Mouse (Mus musculus) B cell, adult (primary cell): ENCODE results near the gene Olfr521. TPM values are rescaled to one million over a fixed set of nuclear protein-coding genes. Genes with fewer than 3 reads are reported as not detected.

ENCODE experiments used
- total RNA-seq: library from RNA; stranded (reverse); gene quantifications from 4 replicates; pipeline ENCODE4 v1.2.4, GENCODE M21; 2023; ENCODE audit not compliant: inconsistent age

Olfr521 gene
- total RNA-seq = not detected in 4 replicates

DNA sequence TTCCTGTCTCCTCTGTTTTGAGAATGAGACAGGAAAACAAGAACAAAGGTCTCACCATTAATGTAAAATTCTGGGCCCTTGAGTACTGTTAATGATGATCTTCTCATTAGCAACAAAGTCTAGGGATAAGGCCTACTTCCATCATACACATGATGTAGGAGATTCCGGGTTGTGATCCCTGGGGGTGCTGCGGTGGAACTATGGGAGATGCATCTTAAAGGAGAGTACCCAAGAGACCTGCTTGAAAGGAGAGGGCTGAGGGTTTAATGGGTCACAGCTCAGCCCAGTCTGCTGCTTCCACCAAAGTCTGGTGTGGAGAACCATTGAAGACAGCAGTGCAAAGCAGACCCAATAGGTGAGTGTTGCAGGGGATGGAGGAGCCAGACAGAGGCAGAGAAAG lies at the start of gene Olfr521:
Gene Olfr521, plus strand, starts transcription at position 301 of the 400 bp plus-strand sequence.

DNA sequence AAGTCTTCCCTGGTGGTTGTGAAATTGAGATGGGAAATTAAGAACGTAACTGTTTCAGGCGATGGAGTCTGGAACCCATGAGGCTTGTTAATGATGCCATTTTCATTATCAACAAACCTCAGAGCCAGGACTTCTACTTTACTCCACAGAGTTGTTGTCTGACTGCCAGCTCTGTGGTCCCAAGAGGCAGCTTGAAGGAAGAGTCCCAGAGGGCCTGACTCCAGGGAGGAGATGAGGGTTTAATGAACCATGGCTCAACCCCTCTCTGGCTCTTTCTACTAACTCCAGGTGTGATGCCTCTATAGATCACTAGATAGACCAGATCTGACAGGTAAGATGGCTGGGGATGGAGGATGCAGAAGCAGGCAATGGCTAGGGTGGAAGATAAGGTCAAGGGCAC lies 33.3 kb upstream of the Olfr521 start, which contains the start of gene Olfr520:
Gene Olfr520, plus strand, starts transcription at position 301 of the 400 bp plus-strand sequence.

Other genes with a start within 250 kb of the Olfr521 start
- gene Arrb1, start 228.0 kb upstream of the Olfr521 start, total RNA-seq = 48.5 to 63.1 TPM (median 54.8 TPM) in 4 replicates
- gene Tpbgl, start 136.4 kb upstream of the Olfr521 start, total RNA-seq = 0.15 to 0.33 TPM (median 0.22 TPM) in 4 replicates
- 0.36 to 1.2 TPM (median 0.83 TPM) in 4 replicates for gene Slco2b1, start 52.2 kb upstream of the Olfr521 start, total RNA-seq
- gene Olfr520, start 33.2 kb upstream of the Olfr521 start, total RNA-seq = not detected in 4 replicates
- 2.0 to 2.8 TPM (median 2.4 TPM) in 4 replicates for gene Neu3, start 64.9 kb downstream of the Olfr521 start, total RNA-seq
- gene Xrra1, start 95.6 kb downstream of the Olfr521 start, total RNA-seq = 0.18 TPM in 1 of 4 replicates, not detected in the others
- gene Spcs2, start 100.0 kb downstream of the Olfr521 start, total RNA-seq = 90.1 to 104 TPM (median 95.0 TPM) in 4 replicates
- 26.5 to 32.0 TPM (median 28.6 TPM) in 4 replicates for gene Rnf169, start 216.9 kb downstream of the Olfr521 start, total RNA-seq
- gene Chrdl2, start 242.7 kb downstream of the Olfr521 start, total RNA-seq = not detected in 4 replicates